Mouse (Mus musculus) small intestine, adult 10 weeks (tissue): Measurements from ENCODE around the gene Fam207a. TPM values are rescaled to one million over a fixed set of nuclear protein-coding genes. Genes with fewer than 3 reads are reported as not detected.

Experiments used
- polyA plus RNA-seq: library from polyadenylated mRNA; stranded (reverse); fragments of 350-450 nt; fragmentation: Illumina TruSeq; extraction: RNeasy Lipid Tissue Mini Kit (QIAGEN cat#74804); gene quantifications from one replicate; pipeline ENCODE4 v1.2.3, GENCODE M21; 2014; ENCODE audit warnings: low replicate concordance

Fam207a gene
- polyA plus RNA-seq = 0.22 TPM

DNA sequence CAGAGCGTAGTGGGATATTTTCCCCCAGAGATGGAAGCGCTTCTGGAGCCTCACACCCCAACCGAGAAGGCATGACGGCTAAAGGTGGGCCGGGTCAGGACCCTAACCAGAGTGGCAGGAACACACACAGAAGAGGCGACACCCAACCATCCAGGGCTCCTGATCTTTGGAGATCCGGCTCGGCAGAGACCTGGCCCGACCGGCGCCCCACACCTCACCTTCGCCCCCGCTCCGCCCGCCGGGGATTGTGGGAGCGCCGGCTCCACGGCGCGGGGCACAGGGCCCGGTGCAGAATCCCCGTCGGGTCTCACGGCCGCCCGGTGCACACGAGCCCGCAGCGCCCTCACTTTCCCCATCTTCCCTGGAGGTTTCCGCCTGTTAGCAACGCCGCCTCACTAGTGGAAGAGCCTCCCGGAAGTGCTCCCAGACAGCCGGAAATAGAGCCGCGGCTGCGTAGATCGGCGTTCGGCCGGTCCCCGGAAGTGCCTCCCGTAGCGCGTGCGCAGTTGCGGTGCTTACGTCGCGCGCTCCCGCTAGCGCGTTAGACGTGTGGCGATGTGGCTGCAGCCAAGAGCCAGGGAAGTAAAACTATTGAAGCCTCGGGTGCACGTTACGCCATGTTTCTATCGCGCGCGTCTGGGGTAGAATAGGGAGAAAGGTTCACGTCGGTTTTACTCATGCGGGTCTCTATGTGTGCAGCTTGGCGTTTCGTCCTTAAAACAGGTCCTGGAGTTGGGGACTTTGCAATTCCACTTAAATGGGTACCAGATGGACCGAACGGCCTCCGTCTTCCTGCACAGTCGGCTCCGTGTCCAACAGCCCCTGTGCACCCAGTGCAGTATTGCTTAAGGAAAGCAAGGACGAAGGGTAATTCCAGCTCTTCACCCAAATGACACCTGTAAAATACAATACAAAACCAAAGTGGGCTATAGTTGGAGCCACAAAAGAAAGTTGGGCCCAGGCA lies at the start of gene Fam207a:
Gene Fam207a, minus strand, starts transcription at position 401 of the 964 bp plus-strand sequence.

GRCm38 (mm10) chr10:77530140-77530539 lies 14.6 kb upstream of the Fam207a start, which contains the start of gene Itgb2:
Gene Itgb2, plus strand, starts transcription at chr10:77530252.

Other genes starting within 250 kb of the Fam207a start
- 1.0 TPM for gene Adarb1, start 97.5 kb downstream of the Fam207a start, polyA plus RNA-seq
- 3.0 TPM for gene Itgb2, start 14.5 kb upstream of the Fam207a start, polyA plus RNA-seq
- 153 TPM for gene Pttg1ip, start 65.9 kb upstream of the Fam207a start, polyA plus RNA-seq
- 54.4 TPM for gene Sumo3, start 90.3 kb upstream of the Fam207a start, polyA plus RNA-seq
- not detected for gene Gm49325, start 90.4 kb upstream of the Fam207a start, polyA plus RNA-seq
- gene Ube2g2, start 106.5 kb upstream of the Fam207a start, polyA plus RNA-seq = 2.6 TPM
- not detected for gene Tspear, start 170.8 kb upstream of the Fam207a start, polyA plus RNA-seq
- not detected for gene Gm19402, start 175.0 kb upstream of the Fam207a start, polyA plus RNA-seq
- gene Gm9508, start 181.4 kb upstream of the Fam207a start, polyA plus RNA-seq = not detected
- gene Gm10272, start 190.8 kb upstream of the Fam207a start, polyA plus RNA-seq = not detected
- not detected for gene Gm10024, start 195.7 kb upstream of the Fam207a start, polyA plus RNA-seq
- not detected for gene Gm10142, start 200.0 kb upstream of the Fam207a start, polyA plus RNA-seq
- gene Krtap12-1, start 204.8 kb upstream of the Fam207a start, polyA plus RNA-seq = not detected
- gene Gm10100, start 210.7 kb upstream of the Fam207a start, polyA plus RNA-seq = not detected
- gene Gm18596, start 226.9 kb upstream of the Fam207a start, polyA plus RNA-seq = not detected
- gene Gm9736, start 235.6 kb upstream of the Fam207a start, polyA plus RNA-seq = not detected
- not detected for gene Gm3233, start 243.9 kb upstream of the Fam207a start, polyA plus RNA-seq